Mouse (Mus musculus): ENCODE measurements at regions not wholly inside any gene's neighbourhood (a gene's known extent, or its start where the extent isn't known, plus 50 kb on each side); places are given as distances from the start of the nearest gene placed in this dataset.
A peak's percentile ranks its signal among the peaks of the same experiment; 100 is the strongest.

- Histone ChIP-seq H3K4me1 (ENCODE audit: insufficient read depth) (no peaks in the 10 kb centered on the region), H3K27ac (ENCODE audit: low read depth, low read length) (no peak overlapping the region), H3K36me3 (ENCODE audit: insufficient read depth) (no peaks in the 10 kb centered on the region), H3K9me3 (ENCODE audit: low read length) (no peaks in the 10 kb centered on the region), H3K4me3 (ENCODE audit: low read depth, low read length) (no peak overlapping the region), H3K9ac (no peak overlapping the region), H3K4me2 (ENCODE audit: low read depth) (no peak overlapping the region), H3K27me3 (ENCODE audit: insufficient read depth, low read length) (no peaks in the 10 kb centered on the region)
- WGBS: 86% methylated on average over 4 of the region's 4 CpGs
- no peak for DNase-seq
- no peak for TF ChIP-seq CTCF (IDR thresholded peaks at IDR 0.05; ENCODE audit: low read depth)
- no peak for ATAC-seq
Measured at GRCm38 (mm10) chr10:53165036-53165435, 172.4 kb upstream of the Pln start.

DNA sequence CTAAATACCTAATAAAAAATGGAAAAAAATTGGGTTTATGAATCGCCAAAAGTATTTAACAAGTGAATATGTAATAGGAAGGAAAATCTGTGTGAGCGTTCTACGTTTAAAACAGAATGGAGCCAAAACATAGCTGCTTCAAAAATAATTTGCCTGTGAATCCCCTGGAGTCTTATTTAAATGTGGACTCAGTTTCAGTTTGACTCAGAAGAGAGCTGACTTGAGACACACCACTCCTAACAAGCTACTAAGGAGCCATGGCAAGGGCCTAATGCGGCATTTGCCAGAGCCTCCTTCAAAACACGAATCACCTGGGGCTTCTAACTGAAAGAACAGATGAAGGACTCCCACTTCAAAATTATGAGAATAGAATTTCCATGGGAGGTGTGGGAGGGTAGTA is 169.7 kb upstream of the Pln start:
- Histone ChIP-seq H3K27me3 (ENCODE audit: insufficient read depth, low read length) (no peaks in the 10 kb centered on the region), H3K9ac (no peak overlapping the region), H3K4me1 (ENCODE audit: insufficient read depth) (no peaks in the 10 kb centered on the region), H3K4me2 (ENCODE audit: low read depth) (no peak overlapping the region), H3K9me3 (ENCODE audit: low read length) (no peaks in the 10 kb centered on the region), H3K27ac (ENCODE audit: low read depth, low read length) (no peak overlapping the region), H3K4me3 (ENCODE audit: low read depth, low read length) (no peak overlapping the region), H3K36me3 (ENCODE audit: insufficient read depth) (no peaks in the 10 kb centered on the region)
- DNase-seq (no peak), ATAC-seq (no peak)
- TF ChIP-seq CTCF (IDR thresholded peaks at IDR 0.05; ENCODE audit: low read depth): no peak
- 88% methylated on average over 5 of the region's 5 CpGs for WGBS

- Histone ChIP-seq H3K4me2 (ENCODE audit: low read depth) (no peak overlapping the region), H3K4me3 (ENCODE audit: low read depth, low read length) (no peak overlapping the region), H3K27me3 (ENCODE audit: insufficient read depth, low read length) (no peaks in the 10 kb centered on the region), H3K9ac (no peak overlapping the region), H3K9me3 (ENCODE audit: low read length) (no peaks in the 10 kb centered on the region), H3K4me1 (ENCODE audit: insufficient read depth) (no peaks in the 10 kb centered on the region), H3K36me3 (ENCODE audit: insufficient read depth) (no peaks in the 10 kb centered on the region), H3K27ac (ENCODE audit: low read depth, low read length) (no peak overlapping the region)
- TF ChIP-seq CTCF (IDR thresholded peaks at IDR 0.05; ENCODE audit: low read depth): no peak
- ATAC-seq (no peak), DNase-seq (no peak)
- WGBS: 63% methylated on average over 3 of the region's 3 CpGs
Measured at GRCm38 (mm10) chr10:53174038-53174564, 163.4 kb upstream of the Pln start.

DNA sequence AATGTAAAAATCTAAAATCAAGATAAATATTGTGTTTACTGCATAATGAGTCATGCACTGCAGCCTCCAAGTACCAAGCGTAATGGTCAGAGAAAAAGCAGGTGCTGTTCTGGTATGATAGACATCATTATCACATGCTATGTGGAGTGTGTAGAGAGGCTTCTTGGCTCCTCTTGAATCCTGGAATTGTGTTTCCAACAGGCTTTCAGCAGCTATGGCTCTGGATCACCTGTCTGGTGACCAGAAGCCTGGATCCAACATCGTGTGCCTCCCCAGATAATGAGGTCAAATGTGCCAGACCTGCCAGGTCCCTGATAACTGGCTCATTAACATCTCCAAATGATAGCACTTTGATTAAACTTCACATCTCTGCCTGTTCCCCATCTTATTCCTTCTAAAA is 161.5 kb upstream of the Pln start:
- no peak overlapping the region for H3K4me2 ChIP-seq (ENCODE audit: low read depth)
- 81% methylated on average over 2 of the region's 2 CpGs for WGBS
- H3K27ac ChIP-seq (ENCODE audit: low read depth, low read length): no peak overlapping the region
- H3K4me3 ChIP-seq (ENCODE audit: low read depth, low read length): no peak overlapping the region
- no peak overlapping the region for H3K9ac ChIP-seq
- no peaks in the 10 kb centered on the region for H3K4me1 ChIP-seq (ENCODE audit: insufficient read depth)
- no peak for TF ChIP-seq CTCF (IDR thresholded peaks at IDR 0.05; ENCODE audit: low read depth)
- H3K9me3 ChIP-seq (ENCODE audit: low read length): no peaks in the 10 kb centered on the region
- ATAC-seq: no peak
- DNase-seq: no peak
- no peaks in the 10 kb centered on the region for H3K27me3 ChIP-seq (ENCODE audit: insufficient read depth, low read length)
- H3K36me3 ChIP-seq (ENCODE audit: insufficient read depth): no peaks in the 10 kb centered on the region

- H3K9ac ChIP-seq: no peak overlapping the region
- no peak overlapping the region for H3K4me3 ChIP-seq (ENCODE audit: low read depth, low read length)
- no peak for TF ChIP-seq CTCF (IDR thresholded peaks at IDR 0.05; ENCODE audit: low read depth)
- no peak overlapping the region for H3K27ac ChIP-seq (ENCODE audit: low read depth, low read length)
- DNase-seq (no peak), ATAC-seq (no peak)
- no peaks in the 10 kb centered on the region for H3K27me3 ChIP-seq (ENCODE audit: insufficient read depth, low read length)
- no peak overlapping the region for H3K4me2 ChIP-seq (ENCODE audit: low read depth)
- H3K36me3 ChIP-seq (ENCODE audit: insufficient read depth): no peaks in the 10 kb centered on the region
- H3K9me3 ChIP-seq (ENCODE audit: low read length): no peaks in the 10 kb centered on the region
- WGBS: 27% methylated on average over 6 of the region's 6 CpGs
- no peaks in the 10 kb centered on the region for H3K4me1 ChIP-seq (ENCODE audit: insufficient read depth)
Measured at GRCm38 (mm10) chr10:53178561-53178960, 158.9 kb upstream of the Pln start.

DNA sequence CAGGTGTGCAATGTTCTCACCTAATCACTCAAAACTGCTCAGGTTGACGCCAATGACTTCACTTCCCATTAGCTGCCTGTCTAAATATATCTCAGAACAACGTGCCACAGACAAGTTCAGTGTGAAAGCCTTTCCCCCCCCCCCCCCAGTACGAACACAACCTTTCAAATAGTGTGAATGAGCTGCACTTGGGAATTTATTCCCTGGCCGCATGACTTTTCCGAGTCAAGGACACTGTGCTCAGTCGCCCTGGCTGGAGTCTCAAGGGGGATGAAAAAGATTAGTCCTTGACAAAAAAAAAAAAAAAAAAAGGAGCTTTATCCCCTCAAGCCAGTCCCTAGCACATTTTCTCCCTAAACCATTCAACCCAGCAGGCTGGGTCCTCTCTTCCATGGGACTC is 158.4 kb upstream of the Pln start:
- 41% methylated on average over 6 of the region's 6 CpGs for WGBS
- TF ChIP-seq CTCF (IDR thresholded peaks at IDR 0.05; ENCODE audit: low read depth): no peak
- H3K4me3 ChIP-seq (ENCODE audit: low read depth, low read length): no peak overlapping the region
- DNase-seq: no peak
- H3K36me3 ChIP-seq (ENCODE audit: insufficient read depth): no peaks in the 10 kb centered on the region
- H3K27ac ChIP-seq (ENCODE audit: low read depth, low read length): no peak overlapping the region
- no peaks in the 10 kb centered on the region for H3K27me3 ChIP-seq (ENCODE audit: insufficient read depth, low read length)
- H3K9ac ChIP-seq: no peak overlapping the region
- H3K9me3 ChIP-seq (ENCODE audit: low read length): no peaks in the 10 kb centered on the region
- no peak for ATAC-seq
- no peaks in the 10 kb centered on the region for H3K4me1 ChIP-seq (ENCODE audit: insufficient read depth)
- H3K4me2 ChIP-seq (ENCODE audit: low read depth): no peak overlapping the region

DNA sequence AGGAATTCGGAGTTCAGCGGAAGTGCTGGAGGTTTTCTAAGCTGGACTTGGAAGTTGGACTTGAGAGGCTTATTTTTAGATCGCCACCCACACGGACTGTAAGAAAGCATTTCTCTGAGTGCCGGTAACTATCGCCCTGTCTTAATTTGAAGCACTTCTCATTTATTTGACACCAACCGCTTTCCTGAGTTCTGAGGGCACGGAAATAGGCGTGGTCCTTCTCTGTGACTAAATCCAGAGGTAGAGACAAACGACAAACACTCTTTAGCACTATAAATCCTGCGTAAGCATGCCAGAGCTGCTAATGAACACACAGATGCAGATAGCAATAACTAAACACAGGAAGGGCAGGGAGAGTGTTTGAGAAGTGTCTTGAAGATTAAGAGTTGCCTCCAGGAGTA is 156.7 kb upstream of the Pln start:
- Histone ChIP-seq H3K27ac (ENCODE audit: low read depth, low read length) (no peak overlapping the region), H3K9me3 (ENCODE audit: low read length) (no peaks in the 10 kb centered on the region), H3K36me3 (ENCODE audit: insufficient read depth) (no peaks in the 10 kb centered on the region), H3K4me1 (ENCODE audit: insufficient read depth) (no peaks in the 10 kb centered on the region), H3K27me3 (ENCODE audit: insufficient read depth, low read length) (no peaks in the 10 kb centered on the region), H3K4me3 (ENCODE audit: low read depth, low read length) (no peak overlapping the region), H3K9ac (no peak overlapping the region), H3K4me2 (ENCODE audit: low read depth) (no peak overlapping the region)
- no peak for TF ChIP-seq CTCF (IDR thresholded peaks at IDR 0.05; ENCODE audit: low read depth)
- DNase-seq: no peak
- ATAC-seq: no peak
- 71% methylated on average over 11 of the region's 11 CpGs for WGBS

GRCm38 (mm10) chr10:53181413-53181812 is 156.1 kb upstream of the Pln start:
- no peak overlapping the region for H3K4me2 ChIP-seq (ENCODE audit: low read depth)
- H3K4me1 ChIP-seq (ENCODE audit: insufficient read depth): no peaks in the 10 kb centered on the region
- peak overlapping the region; percentile 42; the same call in 1 of the 2 replicates for H3K27ac ChIP-seq (ENCODE audit: low read depth, low read length)
- no peak for TF ChIP-seq CTCF (IDR thresholded peaks at IDR 0.05; ENCODE audit: low read depth)
- no peak overlapping the region for H3K4me3 ChIP-seq (ENCODE audit: low read depth, low read length)
- DNase-seq (peak; percentile 10), ATAC-seq (peak; percentile 55)
- no peaks in the 10 kb centered on the region for H3K36me3 ChIP-seq (ENCODE audit: insufficient read depth)
- no peaks in the 10 kb centered on the region for H3K9me3 ChIP-seq (ENCODE audit: low read length)
- no peaks in the 10 kb centered on the region for H3K27me3 ChIP-seq (ENCODE audit: insufficient read depth, low read length)
- no peak overlapping the region for H3K9ac ChIP-seq
- 71% methylated on average over 9 of the region's 9 CpGs for WGBS
